Mouse (Mus musculus) 3134 (cell line): ENCODE results near the gene Cdk4.

Experiments
- DNase-seq: peaks from one replicate; pipeline ENCODE4 v3.0.0-alpha.2; 2011; ENCODE audit warnings: low spot score; ENCODE audit not compliant: insufficient read length; ENCODE audit errors: extremely low read depth

Cdk4 gene

DNA sequence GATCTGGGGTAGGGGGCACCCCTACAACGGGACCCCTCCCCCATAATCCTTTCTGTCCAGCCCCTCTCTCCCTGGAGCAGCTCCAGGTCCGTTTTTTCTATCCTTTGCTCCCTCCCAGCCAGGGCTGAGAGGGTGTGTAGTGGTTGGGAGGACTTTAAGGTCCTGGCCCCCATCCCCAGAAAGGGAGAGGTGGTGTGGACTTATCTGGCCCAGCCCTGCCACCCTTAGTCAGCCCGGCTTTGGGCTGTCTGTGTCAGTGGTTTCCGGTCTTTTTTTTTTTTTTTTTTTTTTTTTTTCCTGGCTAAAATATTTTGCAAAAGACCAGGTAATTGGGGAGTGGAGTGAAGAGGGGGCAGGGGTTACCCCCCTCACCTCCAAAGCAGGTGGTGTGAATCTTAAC is 29.4 kb downstream of the Cdk4 start:
- no peak for DNase-seq

DNA sequence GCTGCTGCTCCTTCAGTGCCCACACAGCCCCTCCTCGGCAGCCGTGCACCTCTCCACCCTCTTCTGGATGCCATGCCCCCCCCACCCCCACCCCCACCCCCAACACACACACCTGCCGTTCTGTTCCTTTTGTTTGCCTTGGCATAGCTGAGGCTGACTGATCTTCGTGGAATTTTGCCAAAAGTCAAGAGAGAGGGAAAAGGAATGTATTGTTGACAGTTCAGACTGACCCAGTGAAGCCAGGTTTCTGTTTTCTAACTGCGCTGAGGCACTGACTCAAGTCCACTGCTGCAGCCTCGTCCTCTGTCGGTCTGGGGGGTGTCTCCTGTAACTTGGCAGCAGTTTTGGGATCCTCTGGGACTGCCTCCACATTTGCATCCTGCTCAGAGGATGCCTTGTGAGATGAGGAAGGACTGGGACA is 31.1 kb downstream of the Cdk4 start:
- peak; percentile 52 for DNase-seq

DNA sequence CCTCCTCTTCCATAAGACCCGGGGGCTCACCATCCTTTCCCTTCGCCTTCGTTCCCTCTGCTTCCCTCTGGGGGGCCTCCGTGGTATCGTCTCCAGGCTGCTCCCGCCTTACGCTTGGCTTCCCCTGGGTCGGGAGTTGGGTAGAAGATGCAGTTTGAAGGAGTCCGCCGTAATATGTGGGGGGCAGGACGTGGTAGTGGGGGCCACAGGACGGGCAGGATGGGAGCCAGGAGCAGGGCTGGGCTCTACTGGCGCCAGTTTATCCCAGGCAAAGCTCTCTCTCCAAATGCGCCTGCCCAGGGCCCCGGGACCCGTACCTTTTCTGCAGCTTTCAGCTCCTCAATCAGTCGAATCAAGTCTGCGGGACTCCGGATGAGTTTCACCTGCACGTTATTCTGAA is 35.2 kb downstream of the Cdk4 start:
- DNase-seq = no peak

DNA sequence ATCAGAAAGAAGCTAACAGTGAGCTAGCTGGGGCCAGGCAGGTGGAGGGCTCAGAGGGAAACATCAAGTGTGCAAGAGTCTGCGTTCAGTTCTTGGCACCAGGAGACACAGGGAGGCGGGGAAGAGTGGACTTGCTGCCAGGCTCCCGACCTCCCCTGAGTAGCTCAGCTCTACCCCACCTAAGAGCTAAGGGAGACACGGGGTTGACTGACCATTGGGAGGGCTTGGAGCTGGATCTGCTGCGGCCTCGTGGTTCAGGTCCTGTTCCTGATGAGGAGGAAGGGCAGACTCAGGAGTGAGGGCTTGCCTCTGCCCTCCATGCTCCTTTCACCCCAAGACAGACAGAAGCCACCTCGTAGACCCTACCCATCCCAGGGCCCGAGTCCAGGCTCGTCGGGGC is 35.9 kb downstream of the Cdk4 start:
- DNase-seq = no peak

DNA sequence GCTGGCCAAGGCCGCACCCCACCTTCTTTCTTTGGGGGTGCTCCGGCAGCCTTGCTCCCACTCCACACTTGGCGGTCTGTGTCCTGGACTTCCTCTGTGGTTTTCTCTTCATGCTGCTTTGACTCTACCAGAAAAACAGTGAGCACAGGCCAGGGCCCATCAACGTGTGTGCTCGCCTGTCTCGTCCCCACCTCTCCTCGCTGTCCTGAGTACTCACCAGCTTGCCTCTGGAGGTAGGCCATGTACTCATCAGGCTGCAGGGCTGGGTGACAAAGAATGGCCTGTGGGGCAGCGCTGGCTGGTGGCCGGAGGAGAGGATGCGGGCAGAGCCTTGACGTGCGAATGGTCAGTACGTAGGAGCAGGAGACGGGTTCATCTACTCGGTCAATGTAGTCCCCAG is 36.5 kb downstream of the Cdk4 start:
- no peak for DNase-seq

DNA sequence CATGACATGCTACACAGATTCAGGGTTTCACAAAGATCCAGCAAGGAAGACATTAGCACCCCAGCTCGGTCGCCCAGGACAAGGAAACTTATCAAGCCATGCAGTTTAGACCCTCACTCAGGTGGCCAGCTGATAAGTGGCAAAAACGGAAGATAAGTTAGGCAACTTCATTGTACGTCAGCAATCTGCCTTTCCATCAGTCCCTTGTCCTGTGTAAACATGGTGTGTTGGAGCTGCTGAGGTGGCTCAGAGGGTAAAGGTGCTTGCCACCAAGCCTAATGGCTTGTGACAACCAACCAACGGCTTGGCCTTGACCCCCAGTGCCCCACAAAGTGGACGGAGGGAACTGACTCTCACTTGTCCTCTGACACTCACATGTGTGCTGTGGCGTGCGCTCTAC is 37.1 kb downstream of the Cdk4 start:
- no peak for DNase-seq

DNA sequence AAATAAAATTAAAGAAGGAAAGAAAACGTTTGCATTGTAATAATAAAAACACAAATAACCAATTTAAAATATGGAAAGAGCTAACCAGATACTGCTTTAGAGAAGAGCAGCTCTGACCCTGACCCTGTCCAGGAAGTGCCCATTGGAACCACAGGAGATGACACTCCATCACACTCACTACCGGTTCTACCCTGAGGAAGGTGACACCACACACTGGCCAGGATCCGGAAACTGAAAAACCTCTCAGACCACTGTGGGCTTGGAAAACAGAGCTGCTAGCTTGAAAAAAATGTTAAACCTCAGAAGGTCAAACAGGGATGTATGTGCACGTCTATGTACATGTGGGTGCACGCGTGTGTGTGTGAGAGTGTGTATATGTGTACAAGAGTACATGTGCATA is 37.8 kb downstream of the Cdk4 start:
- DNase-seq = no peak

DNA sequence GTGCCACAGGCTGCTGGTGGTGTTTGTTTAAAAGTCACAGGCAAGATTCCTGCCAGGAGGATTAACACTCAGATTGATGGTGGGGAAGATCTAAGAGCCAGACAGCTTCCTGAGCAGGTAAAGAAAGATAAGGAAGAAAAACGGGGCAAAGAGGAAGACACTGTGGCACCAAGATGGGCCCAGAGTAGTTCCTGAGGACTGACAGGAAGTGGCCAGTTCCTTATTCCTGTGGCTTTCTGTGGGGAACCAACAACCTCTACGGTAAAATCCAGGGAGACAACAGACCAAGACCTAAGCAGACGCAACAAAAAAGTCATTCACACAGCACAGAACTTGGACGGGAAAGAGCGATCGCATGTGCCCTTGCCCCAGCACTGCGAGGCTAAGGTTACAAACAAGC is 40.3 kb downstream of the Cdk4 start:
- no peak for DNase-seq

DNA sequence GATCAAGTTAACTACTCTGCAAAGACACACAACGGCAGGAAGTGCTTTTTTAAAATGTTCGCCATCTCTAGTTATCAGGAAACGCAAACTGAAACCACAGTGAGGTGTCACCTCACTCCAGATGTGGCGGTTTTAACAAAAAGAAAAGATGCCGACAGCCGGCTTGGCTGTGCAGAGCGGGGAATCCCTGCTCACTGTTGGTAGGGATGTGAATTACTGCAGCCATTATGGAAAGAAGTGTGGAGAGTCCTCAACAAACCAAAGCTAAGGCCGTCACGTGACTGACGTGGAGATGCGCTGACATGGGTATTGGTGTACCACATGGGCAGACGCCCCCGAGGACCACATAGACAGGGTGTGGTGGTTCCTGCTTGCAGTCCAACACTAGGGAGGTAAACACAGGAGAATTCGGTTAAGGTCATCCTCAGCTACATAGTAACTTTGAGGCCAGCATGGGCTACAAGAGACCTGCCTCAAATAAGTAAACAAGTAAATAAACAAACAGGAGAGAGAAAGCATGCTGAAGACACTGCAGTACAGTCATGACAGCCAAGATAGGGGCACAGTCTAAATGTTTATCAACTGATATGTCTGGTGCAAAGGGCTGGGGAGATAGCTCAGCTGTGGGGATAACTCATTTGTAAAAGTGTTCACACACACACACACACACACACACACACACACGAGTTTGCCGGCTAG is 44.4 kb downstream of the Cdk4 start:
- no peak for DNase-seq

DNA sequence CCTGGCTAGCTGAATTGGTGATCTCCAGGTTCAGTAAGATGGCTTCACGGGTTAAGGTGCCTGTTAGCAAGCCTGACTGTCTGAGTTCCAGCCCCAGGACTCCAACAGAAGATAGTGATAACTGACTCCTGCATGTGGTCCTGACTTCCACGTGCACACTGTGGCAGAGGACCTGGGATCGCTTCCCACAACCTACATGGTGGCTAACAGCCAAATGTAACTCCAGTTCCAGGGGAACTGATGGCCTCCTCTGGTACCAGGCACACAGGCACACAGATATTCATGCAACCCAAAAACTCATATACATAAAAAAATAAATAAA is 44.9 kb downstream of the Cdk4 start:
- DNase-seq = no peak

DNA sequence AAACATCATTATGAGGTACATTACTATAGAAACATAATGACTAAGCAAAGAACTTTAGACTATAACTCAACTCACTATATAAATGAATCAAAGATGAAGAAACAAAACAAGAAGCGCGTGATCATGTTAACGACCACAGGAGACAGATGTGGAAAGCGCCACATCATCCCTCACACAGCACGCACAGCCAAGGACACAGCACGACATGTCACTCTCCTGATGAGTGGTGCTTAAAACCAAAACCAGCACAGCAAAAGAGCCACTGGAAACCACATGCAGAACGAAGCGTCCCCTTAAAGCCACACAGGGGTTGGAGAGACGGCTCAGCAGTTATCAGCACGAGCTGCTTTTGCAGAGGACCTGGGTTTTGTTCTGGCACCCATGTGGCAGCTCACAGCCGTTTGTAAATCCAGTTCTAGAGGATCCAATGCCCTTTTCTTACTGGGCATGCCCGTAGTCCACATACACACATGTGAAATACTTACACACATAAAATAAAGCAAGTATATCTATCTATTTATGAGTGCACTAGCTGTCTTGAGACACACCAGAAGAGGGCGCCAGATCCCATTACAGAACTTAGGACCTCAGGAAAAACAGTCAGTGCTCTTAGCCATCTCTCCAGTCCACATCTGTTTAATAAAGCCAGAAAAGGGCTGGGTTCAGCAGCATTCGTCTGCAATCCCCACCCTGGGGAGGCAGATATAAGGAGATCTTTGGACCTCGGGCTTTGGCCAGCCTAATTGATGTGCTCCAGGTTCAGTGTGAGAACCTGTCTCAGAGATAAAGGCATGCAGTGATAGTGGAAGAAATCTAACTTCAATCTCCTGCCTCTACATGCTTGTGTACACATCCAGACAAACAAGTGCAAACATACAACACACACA is 47.9 kb downstream of the Cdk4 start:
- no peak for DNase-seq

DNA sequence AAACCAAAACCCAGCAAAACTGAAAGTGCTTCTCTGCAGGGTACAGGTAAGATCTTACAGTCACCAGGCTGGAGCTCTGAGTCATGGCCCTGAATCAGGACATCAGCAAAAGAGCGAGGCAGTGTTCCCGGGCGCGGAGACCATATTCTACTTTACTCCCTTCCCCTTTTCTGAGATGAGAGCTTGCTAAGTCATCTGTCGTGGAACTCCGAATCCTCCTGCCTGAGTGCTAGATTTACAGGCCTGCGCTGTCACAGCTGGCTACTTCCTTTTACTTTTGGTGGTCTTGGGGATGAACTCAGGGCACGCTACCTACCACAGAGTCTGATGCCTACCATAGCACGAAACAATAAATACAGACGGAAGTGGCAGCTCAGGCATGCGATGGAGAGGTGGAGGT is 51.1 kb downstream of the Cdk4 start:
- no peak for DNase-seq

DNA sequence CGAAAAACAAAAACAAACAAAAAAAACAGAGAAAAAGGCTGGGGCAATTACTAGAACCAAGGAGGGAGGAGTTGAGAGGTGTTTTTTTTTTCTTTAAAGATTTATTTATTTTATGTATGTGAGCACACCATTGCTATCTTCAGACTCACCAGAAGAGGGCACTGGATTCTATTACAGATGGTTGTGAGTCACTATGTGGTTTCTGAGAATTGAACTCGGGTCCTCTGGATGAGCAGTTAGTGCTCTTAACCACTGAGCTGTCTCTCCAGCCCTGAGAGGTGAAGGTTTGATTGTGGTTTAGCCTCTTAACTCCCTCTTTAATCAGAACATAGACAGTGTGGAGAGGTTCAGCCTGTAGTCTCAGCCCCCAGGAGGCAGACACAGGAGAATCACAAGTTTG is 51.7 kb downstream of the Cdk4 start:
- peak; percentile 44 for DNase-seq
